Mouse (Mus musculus) forebrain, embryonic 15.5 days (tissue): ENCODE measurements around the gene Capn8. TPM values are rescaled to one million over a fixed set of nuclear protein-coding genes. Genes with fewer than 3 reads are reported as not detected.

Experiments used
- ATAC-seq: fragments of 200-750 bp; cut with Nextera tagmentation; replicated peaks from 2 replicates; pipeline ENCODE4 v1.8.0; 2017; ENCODE audit warnings: mild to moderate bottlenecking, moderate TSS enrichment, moderate library complexity
- H3K27ac ChIP-seq: fragments of 300-500 bp; sonication (generic); replicated peaks from 2 replicates; pipeline ENCODE4 v1.5.1; 2015; ENCODE audit warnings: mild to moderate bottlenecking, inconsistent platforms
- H3K27me3 ChIP-seq: fragments of 300-500 bp; sonication (generic); 2 replicates; pipeline ENCODE4 v1.6.1; 2015; ENCODE audit warnings: inconsistent platforms
- H3K36me3 ChIP-seq: fragments of 300-500 bp; sonication (generic); 2 replicates; pipeline ENCODE4 v1.6.1; 2015; ENCODE audit warnings: mild to moderate bottlenecking, inconsistent platforms
- H3K4me1 ChIP-seq: fragments of 300-500 bp; sonication (generic); 2 replicates; pipeline ENCODE4 v1.6.1; 2015; ENCODE audit warnings: inconsistent platforms
- H3K4me2 ChIP-seq: fragments of 300-500 bp; sonication (generic); replicated peaks from 2 replicates; pipeline ENCODE4 v1.6.1; 2015; ENCODE audit warnings: mild to moderate bottlenecking, inconsistent platforms
- H3K4me3 ChIP-seq: fragments of 300-500 bp; sonication (generic); 2 replicates; pipeline ENCODE4 v1.5.1; 2015; ENCODE audit warnings: mild to moderate bottlenecking, inconsistent platforms
- H3K9ac ChIP-seq: fragments of 300-500 bp; sonication (generic); replicated peaks from 2 replicates; pipeline ENCODE4 v1.6.1; 2015; ENCODE audit warnings: mild to moderate bottlenecking, inconsistent platforms
- H3K9me3 ChIP-seq: fragments of 300-500 bp; sonication (generic); 2 replicates; pipeline ENCODE4 v1.6.1; 2016; ENCODE audit warnings: inconsistent platforms
- WGBS: fragments of 180-500 bp; shearing (Covaris S2); methylation state at CpG from one replicate; pipeline ENCODE4 v1.1.7; 2015; ENCODE audit warnings: mixed read lengths; 5-methylcytosine and 5-hydroxymethylcytosine counted together
- polyA plus RNA-seq: library from polyadenylated mRNA; unstranded; fragments of >200 nt; fragmentation: Nextera tagmentation; extraction: Ambion mirVana; gene quantifications from 2 replicates; pipeline ENCODE4 v1.2.1, GENCODE M21; 2015

Gene Capn8
- polyA plus RNA-seq, 1 experiment from 2014 or later = 0.06 TPM

DNA sequence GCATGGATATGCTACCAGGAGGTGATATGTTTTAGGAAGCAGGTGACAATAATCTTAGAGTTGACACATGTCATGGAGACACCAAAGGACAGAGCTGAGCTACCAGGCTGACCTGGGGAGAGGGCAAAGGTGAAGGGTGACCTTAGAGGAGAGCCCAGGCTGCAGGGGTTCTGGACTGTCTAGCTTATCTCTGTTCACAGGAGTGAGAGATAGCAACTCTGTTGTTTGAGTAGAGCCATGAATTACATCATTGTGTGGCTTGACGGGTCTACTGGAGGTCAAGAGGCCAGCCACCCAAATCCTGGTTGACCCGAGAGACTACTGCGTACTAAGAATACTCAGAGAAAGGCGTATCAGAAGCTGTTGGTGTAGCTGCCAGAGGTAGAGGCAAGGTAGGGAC lies 22.9 kb downstream of the Capn8 start:
- no peaks in the 10 kb centered on the region for H3K36me3 ChIP-seq
- no peaks in the 10 kb centered on the region for H3K27me3 ChIP-seq
- WGBS = 82% methylated on average over 4 of the region's 4 CpGs
- no peak for ATAC-seq
- no peak overlapping the region for H3K27ac ChIP-seq
- H3K4me2 ChIP-seq = no peak overlapping the region
- H3K9me3 ChIP-seq = no peaks in the 10 kb centered on the region
- H3K9ac ChIP-seq = no peak overlapping the region
- no peak overlapping the region for H3K4me3 ChIP-seq
- H3K4me1 ChIP-seq = peaks cover 6% of the 10 kb centered on the region

DNA sequence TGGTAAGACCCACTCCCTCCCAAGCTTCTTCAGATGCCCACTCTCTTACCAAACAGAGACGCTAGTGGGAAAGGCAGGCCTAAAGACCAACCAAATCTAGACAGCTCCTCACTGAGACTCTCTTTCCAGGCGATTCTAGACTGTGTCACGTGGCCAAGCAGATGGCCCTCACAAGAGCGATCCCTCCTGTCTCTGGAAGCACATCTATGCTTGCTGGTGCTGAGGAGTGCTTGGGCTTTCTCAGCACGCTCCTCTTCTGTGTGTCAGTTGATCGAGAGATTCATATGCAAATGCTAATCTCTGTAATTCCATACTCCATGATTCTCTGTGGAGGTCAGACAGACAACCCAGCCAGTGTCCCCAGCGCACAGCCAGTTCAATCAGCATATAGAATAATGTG lies 26.7 kb downstream of the Capn8 start:
- Histone ChIP-seq H3K4me3 (no peak overlapping the region), H3K36me3 (no peaks in the 10 kb centered on the region), H3K9ac (no peak overlapping the region), H3K27me3 (no peaks in the 10 kb centered on the region), H3K4me1 (no peaks in the 10 kb centered on the region), H3K9me3 (no peaks in the 10 kb centered on the region), H3K4me2 (no peak overlapping the region), H3K27ac (no peak overlapping the region)
- ATAC-seq = no peak
- WGBS = 44% methylated on average over 7 of the region's 7 CpGs

DNA sequence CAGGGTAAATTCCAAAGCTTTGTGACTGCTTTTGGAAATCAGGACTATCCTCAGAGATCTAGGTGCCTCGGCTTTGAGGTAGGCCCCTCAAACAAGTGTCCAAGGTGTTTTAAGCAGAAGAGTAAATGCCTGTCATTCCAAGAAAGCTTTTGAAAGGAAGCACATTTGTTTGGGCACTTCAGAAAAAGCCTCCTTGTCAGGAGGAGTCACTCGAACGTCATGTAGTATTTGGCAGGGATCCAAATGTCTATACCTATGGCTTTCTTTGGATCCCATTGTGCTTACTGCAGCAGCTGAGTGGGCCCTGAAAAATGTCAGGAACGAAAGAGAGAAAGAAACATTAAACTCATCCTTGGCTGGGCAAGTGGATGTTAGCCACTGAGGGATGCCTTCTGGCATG lies 27.6 kb downstream of the Capn8 start:
- H3K4me1 ChIP-seq = no peaks in the 10 kb centered on the region
- ATAC-seq = no peak
- H3K4me3 ChIP-seq = no peak overlapping the region
- no peak overlapping the region for H3K9ac ChIP-seq
- H3K4me2 ChIP-seq = no peak overlapping the region
- no peaks in the 10 kb centered on the region for H3K36me3 ChIP-seq
- H3K27me3 ChIP-seq = no peaks in the 10 kb centered on the region
- H3K27ac ChIP-seq = no peak overlapping the region
- no peaks in the 10 kb centered on the region for H3K9me3 ChIP-seq
- WGBS = 39% methylated on average over 4 of the region's 4 CpGs

DNA sequence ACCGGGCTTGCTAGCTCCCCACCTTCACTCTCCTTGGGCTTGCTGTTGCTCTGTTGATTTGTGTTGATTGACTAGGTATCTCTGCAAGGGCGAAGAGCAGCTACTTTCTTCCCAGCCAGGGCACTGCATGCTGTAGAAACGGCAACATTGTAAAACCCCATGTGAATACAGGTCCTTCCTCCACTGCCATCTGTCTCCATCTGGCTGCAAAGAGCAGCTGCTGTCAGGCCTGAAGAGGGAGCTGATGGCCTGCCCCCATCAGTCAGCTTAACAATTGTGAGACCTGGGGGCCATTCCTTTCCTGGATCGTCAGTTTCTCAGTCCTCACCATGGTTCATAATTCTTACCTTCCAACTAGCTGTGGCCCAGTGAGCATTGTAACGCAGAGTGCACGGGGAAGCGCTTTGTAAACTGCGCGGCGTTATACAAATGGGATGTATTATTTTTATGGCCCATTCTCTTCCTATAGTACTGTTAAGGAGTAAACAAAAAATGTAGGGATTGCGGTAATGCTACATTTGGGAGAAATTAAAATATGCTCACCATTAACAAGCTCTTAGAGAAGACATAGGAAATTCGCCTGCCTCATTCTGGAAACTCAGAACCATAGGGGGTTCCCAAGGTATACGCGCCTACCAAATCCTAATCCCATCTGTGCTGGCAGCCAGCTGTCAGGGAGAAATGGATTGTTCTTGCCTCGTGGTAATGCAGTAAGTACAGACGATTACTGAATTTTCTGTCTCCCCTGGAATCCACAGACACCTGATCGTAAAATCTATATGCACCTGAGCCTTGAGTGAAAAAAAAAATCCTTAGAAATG lies 40.7 kb downstream of the Capn8 start:
- ATAC-seq = no peak
- H3K9me3 ChIP-seq = no peaks in the 10 kb centered on the region
- H3K27me3 ChIP-seq = no peaks in the 10 kb centered on the region
- 74% methylated on average over 17 of the region's 17 CpGs for WGBS
- 0 out of 2 replicates have a peak, but pooled peaks cover 8% of the 10 kb centered on the region for H3K4me1 ChIP-seq
- H3K9ac ChIP-seq = no peak overlapping the region
- H3K27ac ChIP-seq = no peak overlapping the region
- no peak overlapping the region for H3K4me3 ChIP-seq
- H3K36me3 ChIP-seq = no peaks in the 10 kb centered on the region
- H3K4me2 ChIP-seq = no peak overlapping the region

DNA sequence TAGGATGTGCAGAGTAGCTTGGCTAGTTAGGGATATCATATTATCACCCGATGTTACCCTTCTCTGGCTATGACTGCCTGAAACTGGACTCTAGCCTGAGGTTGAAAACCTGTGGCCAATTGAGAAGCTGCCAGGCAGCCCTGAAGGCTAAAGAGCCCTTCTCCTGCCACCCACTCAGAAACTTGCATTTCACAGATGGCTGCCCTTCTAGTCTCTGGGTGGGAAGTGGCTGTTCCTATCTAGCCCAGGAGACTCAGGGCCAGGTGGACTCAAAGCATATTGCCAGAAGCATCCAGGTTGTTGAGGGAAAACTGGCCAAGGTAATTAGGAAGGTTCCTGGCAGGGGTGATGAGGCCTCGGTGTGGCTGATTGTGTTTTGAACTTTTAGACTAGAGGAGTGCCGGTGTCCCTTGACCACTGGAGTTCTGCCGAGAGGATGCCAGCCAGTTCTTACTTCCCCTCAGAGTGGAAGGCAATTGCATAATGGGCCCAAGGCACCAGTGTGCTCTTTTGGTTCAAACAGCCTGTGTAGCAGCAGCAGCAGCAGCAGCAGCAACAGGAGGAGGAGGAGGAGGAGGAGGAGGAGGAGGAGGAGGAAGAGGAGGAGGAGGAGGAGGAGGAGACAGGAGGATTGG lies 45.0 kb downstream of the Capn8 start:
- Histone ChIP-seq H3K9ac (no peak overlapping the region), H3K36me3 (no peaks in the 10 kb centered on the region), H3K9me3 (no peaks in the 10 kb centered on the region), H3K4me3 (no peak overlapping the region), H3K27ac (no peak overlapping the region), H3K4me1 (0 out of 2 replicates have a peak, but pooled peaks cover 8% of the 10 kb centered on the region), H3K27me3 (no peaks in the 10 kb centered on the region), H3K4me2 (no peak overlapping the region)
- no peak for ATAC-seq
- WGBS = 74% methylated on average over 4 of the region's 4 CpGs

DNA sequence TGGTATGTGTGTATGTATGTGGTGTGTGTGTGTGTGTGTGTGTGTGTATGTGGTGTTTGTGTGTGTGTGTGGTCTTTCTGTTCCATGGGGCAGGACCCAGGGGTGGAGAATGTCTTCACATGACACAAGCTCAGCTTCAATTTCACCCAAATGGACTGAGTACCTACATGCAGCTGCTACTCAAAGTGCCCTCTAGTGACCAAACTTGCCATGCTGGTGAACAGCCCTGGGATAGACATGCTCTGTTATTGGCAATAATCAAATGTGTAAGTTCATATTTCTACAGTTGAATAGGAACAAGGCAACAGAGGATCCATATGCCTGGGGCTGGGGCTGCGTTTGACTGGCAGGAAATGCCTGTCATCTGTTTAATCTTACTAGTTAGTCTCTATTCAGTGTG lies 50.7 kb downstream of the Capn8 start:
- H3K27ac ChIP-seq = no peak overlapping the region
- ATAC-seq = no peak
- WGBS = 50% methylated on average over 1 of the region's 1 CpGs
- H3K4me2 ChIP-seq = no peak overlapping the region
- H3K9ac ChIP-seq = no peak overlapping the region
- no peaks in the 10 kb centered on the region for H3K27me3 ChIP-seq
- H3K4me1 ChIP-seq = peaks cover 9% of the 10 kb centered on the region
- no peaks in the 10 kb centered on the region for H3K9me3 ChIP-seq
- H3K36me3 ChIP-seq = no peaks in the 10 kb centered on the region
- no peak overlapping the region for H3K4me3 ChIP-seq

DNA sequence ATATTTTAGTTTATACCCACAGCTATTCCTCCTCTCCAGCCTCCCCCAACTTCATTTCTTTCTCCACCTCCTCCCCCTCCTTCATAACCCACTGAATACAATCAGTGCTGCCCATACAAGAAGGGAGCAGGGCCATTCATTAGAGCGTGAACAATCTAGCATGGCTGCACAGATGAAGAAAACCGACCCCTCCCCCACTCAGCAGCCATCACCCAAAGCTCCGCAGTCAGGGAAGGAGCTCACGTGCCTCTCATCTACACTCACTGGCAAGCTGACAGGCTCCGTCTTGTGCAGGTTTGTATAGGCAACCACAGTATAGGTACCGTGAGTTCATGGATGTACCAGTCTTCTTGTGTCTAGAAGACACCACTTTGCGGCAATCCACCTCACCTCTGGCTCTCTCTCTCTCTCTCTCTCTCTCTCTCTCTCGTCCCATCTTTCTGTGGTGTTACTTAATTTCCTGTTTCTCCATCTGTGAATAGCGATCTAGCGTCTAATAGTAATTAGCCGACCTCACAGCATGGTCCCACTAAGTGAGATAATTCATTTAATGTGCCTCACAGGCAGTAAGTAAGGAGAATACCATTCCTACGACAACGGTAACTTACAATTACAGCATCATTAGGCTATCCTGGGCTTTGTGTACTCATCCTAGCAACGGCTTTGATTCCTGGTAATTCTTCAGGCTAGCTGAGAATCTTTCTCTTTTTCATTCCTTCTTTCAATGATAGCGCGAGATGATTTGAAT lies 53.6 kb downstream of the Capn8 start:
- peak overlapping the region; percentile 59 for H3K27ac ChIP-seq
- no peaks in the 10 kb centered on the region for H3K36me3 ChIP-seq
- peak overlapping the region; percentile 29 for H3K4me2 ChIP-seq
- H3K4me3 ChIP-seq = peak overlapping the region; percentile 4
- ATAC-seq = peak; percentile 85
- H3K27me3 ChIP-seq = no peaks in the 10 kb centered on the region
- peaks cover 9% of the 10 kb centered on the region for H3K4me1 ChIP-seq
- no peak overlapping the region for H3K9ac ChIP-seq
- H3K9me3 ChIP-seq = no peaks in the 10 kb centered on the region
- WGBS = 18% methylated on average over 16 of the region's 16 CpGs

DNA sequence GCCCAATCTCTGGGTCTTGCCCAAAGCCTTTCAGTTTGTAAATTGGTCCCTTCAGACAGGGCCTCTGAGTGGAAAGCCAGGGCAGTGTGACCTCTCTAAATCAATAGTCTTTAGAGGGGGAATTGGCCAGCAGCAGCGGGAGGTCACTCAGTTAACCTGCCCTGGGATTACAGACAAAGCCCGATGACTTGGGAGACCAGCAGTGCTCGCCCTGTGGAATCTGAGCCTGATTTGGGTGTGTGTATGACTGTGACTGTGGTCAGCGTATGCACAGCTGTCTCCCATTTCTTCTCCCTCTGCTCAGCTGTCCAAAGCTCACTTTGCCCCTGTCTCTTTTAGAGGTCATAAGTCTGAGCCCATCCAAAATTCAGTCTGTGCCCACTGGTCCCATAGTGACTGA lies 55.7 kb downstream of the Capn8 start:
- Histone ChIP-seq H3K4me2 (no peak overlapping the region), H3K9me3 (no peaks in the 10 kb centered on the region), H3K4me1 (peaks cover 9% of the 10 kb centered on the region), H3K27ac (no peak overlapping the region), H3K4me3 (no peak overlapping the region), H3K36me3 (no peaks in the 10 kb centered on the region), H3K9ac (no peak overlapping the region), H3K27me3 (no peaks in the 10 kb centered on the region)
- ATAC-seq = no peak
- 33% methylated on average over 4 of the region's 4 CpGs for WGBS

DNA sequence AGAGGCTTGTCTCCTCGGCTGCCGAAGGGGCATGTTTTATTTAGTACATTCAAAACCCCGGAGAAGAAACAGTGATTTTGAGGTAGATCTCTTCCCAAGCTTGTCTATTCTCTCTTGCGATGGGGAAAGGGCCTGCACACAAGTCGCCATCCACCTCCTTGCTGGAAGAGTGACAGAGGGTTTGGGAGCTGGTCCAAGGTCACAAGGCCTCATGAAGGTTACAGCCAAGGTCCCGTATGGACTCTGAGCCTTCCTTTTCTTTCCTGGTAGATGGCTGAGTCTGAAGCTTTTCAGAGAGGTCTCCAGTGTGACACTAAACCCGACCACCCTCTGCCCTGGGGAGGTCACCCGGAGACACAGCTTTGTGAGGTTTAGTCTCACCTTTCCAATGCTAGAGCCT lies 56.4 kb downstream of the Capn8 start:
- Histone ChIP-seq H3K4me2 (no peak overlapping the region), H3K4me3 (no peak overlapping the region), H3K27ac (no peak overlapping the region), H3K9me3 (no peaks in the 10 kb centered on the region), H3K9ac (no peak overlapping the region), H3K4me1 (peaks cover 9% of the 10 kb centered on the region), H3K27me3 (no peaks in the 10 kb centered on the region), H3K36me3 (no peaks in the 10 kb centered on the region)
- 87% methylated on average over 8 of the region's 8 CpGs for WGBS
- ATAC-seq = no peak

DNA sequence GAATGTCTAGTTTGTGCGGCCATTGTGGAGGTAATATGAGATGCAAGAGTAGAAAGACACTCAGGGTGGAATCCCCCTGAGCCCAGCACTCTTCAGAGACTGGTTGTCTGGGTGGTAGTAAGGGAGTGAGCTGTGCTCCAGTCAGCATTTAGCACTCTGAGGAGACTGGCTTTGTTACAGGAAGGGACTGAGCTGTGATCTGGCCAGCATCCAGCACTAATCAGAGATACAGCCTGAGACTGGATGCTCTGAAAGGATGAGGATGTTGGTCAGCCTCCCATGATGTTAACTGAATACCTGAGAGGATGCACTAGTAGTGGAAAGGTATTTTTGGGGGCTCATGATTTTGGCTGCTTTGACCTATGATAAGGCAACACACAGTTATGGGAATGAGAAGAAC lies 61.4 kb downstream of the Capn8 start:
- H3K4me1 ChIP-seq = no peaks in the 10 kb centered on the region
- H3K4me3 ChIP-seq = no peak overlapping the region
- no peak overlapping the region for H3K9ac ChIP-seq
- 85% methylated on average over 1 of the region's 1 CpGs for whole genome bisulfite sequencing
- H3K36me3 ChIP-seq = no peaks in the 10 kb centered on the region
- no peaks in the 10 kb centered on the region for H3K9me3 ChIP-seq
- no peak for ATAC-seq
- H3K4me2 ChIP-seq = no peak overlapping the region
- H3K27ac ChIP-seq = no peak overlapping the region
- no peaks in the 10 kb centered on the region for H3K27me3 ChIP-seq

DNA sequence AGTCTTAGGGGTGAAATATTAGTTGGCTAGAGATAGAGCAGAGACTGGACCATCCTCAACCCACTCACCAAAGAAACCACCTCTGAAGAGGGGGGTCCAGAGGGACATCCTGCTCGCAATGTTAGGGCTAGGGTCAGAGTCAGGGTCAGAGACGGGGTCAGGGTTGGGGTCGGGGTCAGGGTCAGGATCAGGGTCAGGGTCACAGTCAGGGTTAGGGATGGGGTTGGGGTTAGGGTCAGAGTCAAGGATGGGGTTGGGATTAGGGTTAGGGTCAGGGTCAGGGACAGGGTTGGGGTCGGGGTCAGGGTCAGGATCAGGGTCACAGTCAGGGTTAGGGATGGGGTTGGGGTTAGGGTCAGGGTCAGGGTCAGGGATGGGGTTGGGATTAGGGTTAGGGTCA lies 64.4 kb downstream of the Capn8 start:
- no peak overlapping the region for H3K4me3 ChIP-seq
- no peak overlapping the region for H3K27ac ChIP-seq
- H3K9ac ChIP-seq = no peak overlapping the region
- ATAC-seq = no peak
- no peaks in the 10 kb centered on the region for H3K36me3 ChIP-seq
- no peak overlapping the region for H3K4me2 ChIP-seq
- no peaks in the 10 kb centered on the region for H3K9me3 ChIP-seq
- H3K4me1 ChIP-seq = no peaks in the 10 kb centered on the region
- no peaks in the 10 kb centered on the region for H3K27me3 ChIP-seq
- WGBS = 95% methylated on average over 4 of the region's 4 CpGs

DNA sequence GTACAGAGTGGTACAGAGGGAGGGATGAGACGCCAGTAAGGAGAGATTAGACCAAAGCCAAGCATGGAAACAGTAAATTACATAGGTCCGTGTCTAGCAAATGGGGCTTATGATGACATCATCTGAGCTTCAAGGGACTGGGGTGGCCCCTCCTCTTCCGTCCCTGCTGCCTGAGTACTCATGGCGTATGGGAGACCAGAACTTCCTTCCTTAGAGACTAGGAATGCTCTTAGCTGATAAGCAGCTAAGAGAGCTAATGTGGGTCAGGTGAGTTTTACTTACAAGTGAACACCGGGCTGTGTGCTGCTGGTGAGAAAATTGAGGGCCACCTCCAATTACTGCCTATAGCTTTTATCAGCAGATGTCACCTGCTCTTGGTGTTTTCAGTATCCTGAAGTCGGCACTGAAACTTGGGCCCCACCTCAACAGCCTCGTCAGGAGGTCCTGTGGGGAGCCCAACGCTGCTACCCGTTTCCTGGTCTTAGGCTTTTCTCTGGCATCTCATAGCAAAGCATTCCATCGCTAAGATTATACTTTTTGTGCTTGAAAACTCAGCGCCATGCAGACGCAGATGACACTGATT lies 69.0 kb downstream of the Capn8 start:
- WGBS = 85% methylated on average over 12 of the region's 12 CpGs
- no peaks in the 10 kb centered on the region for H3K27me3 ChIP-seq
- no peak overlapping the region for H3K4me3 ChIP-seq
- H3K27ac ChIP-seq = no peak overlapping the region
- no peak overlapping the region for H3K9ac ChIP-seq
- no peak overlapping the region for H3K4me2 ChIP-seq
- no peaks in the 10 kb centered on the region for H3K9me3 ChIP-seq
- no peak for ATAC-seq
- peaks cover 4% of the 10 kb centered on the region; the same call in 1 of the 2 replicates for H3K4me1 ChIP-seq
- H3K36me3 ChIP-seq = no peaks in the 10 kb centered on the region
